Mouse (Mus musculus) myocyte (in vitro differentiated cells): ENCODE results near the gene Bcl7b. TPM values are rescaled to one million over a fixed set of nuclear protein-coding genes. Genes with fewer than 3 reads are reported as not detected.

ENCODE experiments used
- H3K27me3 ChIP-seq: one replicate; pipeline ENCODE4 v1.6.1; 2011; ENCODE audit not compliant: control insufficient read depth, insufficient read depth, insufficient read length
- H3K36me3 ChIP-seq: one replicate; pipeline ENCODE4 v1.6.1; 2011; ENCODE audit not compliant: control insufficient read depth, insufficient read depth
- H3K4me2 ChIP-seq: one replicate; pipeline ENCODE4 v1.6.1; 2011; ENCODE audit warnings: low read depth, control low read depth
- H3K4me3 ChIP-seq: one replicate; pipeline ENCODE4 v1.5.1; 2011; ENCODE audit warnings: mild to moderate bottlenecking, control low read depth, moderate library complexity
- H3K79me2 ChIP-seq: one replicate; pipeline ENCODE4 v1.6.1; 2011; ENCODE audit not compliant: control insufficient read depth, insufficient read depth
- H3ac ChIP-seq: one replicate; pipeline ENCODE4 v1.6.1; 2011; ENCODE audit not compliant: control insufficient read depth, insufficient read length
- CEBPB ChIP-seq: IDR thresholded peaks from 2 replicates; pipeline ENCODE4 v1.6.1; 2011; ENCODE audit warnings: mild to moderate bottlenecking, moderate library complexity; ENCODE audit not compliant: poor library complexity, insufficient read depth, severe bottlenecking
- E2F4 ChIP-seq: IDR thresholded peaks from one replicate; pipeline ENCODE4 v1.6.1; 2011; ENCODE audit warnings: mild to moderate bottlenecking, control low read depth, moderate library complexity; ENCODE audit not compliant: insufficient read depth
- MAX ChIP-seq: IDR thresholded peaks from one replicate; pipeline ENCODE4 v1.6.1; 2011; ENCODE audit warnings: low read depth, mild to moderate bottlenecking, control low read depth
- MYOD1 ChIP-seq, 3 experiments: IDR thresholded peaks; one replicate each; pipeline ENCODE4 v1.6.1; 2011; ENCODE audit warnings: control low read depth in 2 of 3, low read depth in 2 of 3, mild to moderate bottlenecking in 2 of 3, moderate library complexity in 1 of 3; ENCODE audit not compliant: insufficient read length in 2 of 3, control insufficient read depth in 1 of 3
- MYOG ChIP-seq, 3 experiments: IDR thresholded peaks; one replicate each; pipeline ENCODE4 v1.6.1; 2011; ENCODE audit warnings: control low read depth in 2 of 3, low read depth in 2 of 3, mild to moderate bottlenecking in 2 of 3; ENCODE audit not compliant: insufficient read length in 2 of 3, control insufficient read depth in 1 of 3, insufficient read depth in 1 of 3
- POLR2A ChIP-seq: IDR thresholded peaks from one replicate; pipeline ENCODE4 v1.6.1; 2011; ENCODE audit warnings: low read depth, mild to moderate bottlenecking, control low read depth, moderate library complexity; ENCODE audit not compliant: insufficient read length
- POLR2AphosphoS2 ChIP-seq: IDR thresholded peaks from one replicate; pipeline ENCODE4 v1.6.1; 2011; ENCODE audit warnings: low read depth, control low read depth; ENCODE audit not compliant: insufficient read length
- REST ChIP-seq: IDR thresholded peaks from one replicate; pipeline ENCODE4 v1.6.1; 2011; ENCODE audit warnings: mild to moderate bottlenecking, control low read depth, moderate library complexity; ENCODE audit not compliant: insufficient read depth, insufficient read length
- SRF ChIP-seq: IDR thresholded peaks from one replicate; pipeline ENCODE4 v1.6.1; 2011; ENCODE audit warnings: low read depth; ENCODE audit not compliant: control insufficient read depth, insufficient read length
- TCF12 ChIP-seq: IDR thresholded peaks from one replicate; pipeline ENCODE4 v1.6.1; 2011; ENCODE audit warnings: mild to moderate bottlenecking, control low read depth; ENCODE audit not compliant: poor library complexity, insufficient read depth, severe bottlenecking
- TCF3 ChIP-seq: IDR thresholded peaks from one replicate; pipeline ENCODE4 v1.6.1; 2011; ENCODE audit warnings: low read depth, control low read depth; ENCODE audit not compliant: insufficient read length
- USF1 ChIP-seq: IDR thresholded peaks from one replicate; pipeline ENCODE4 v1.6.1; 2011; ENCODE audit warnings: low read depth, mild to moderate bottlenecking, control low read depth, moderate library complexity
- polyA plus RNA-seq: library from polyadenylated mRNA; unstranded; fragments of >200 nt; fragmentation: generic; extraction: Trizol; gene quantifications from one replicate; pipeline ENCODE4 v1.2.1, GENCODE M21; 2012; ENCODE audit warnings: missing spikeins

The Bcl7b gene
- 37.3 TPM for polyA plus RNA-seq

DNA sequence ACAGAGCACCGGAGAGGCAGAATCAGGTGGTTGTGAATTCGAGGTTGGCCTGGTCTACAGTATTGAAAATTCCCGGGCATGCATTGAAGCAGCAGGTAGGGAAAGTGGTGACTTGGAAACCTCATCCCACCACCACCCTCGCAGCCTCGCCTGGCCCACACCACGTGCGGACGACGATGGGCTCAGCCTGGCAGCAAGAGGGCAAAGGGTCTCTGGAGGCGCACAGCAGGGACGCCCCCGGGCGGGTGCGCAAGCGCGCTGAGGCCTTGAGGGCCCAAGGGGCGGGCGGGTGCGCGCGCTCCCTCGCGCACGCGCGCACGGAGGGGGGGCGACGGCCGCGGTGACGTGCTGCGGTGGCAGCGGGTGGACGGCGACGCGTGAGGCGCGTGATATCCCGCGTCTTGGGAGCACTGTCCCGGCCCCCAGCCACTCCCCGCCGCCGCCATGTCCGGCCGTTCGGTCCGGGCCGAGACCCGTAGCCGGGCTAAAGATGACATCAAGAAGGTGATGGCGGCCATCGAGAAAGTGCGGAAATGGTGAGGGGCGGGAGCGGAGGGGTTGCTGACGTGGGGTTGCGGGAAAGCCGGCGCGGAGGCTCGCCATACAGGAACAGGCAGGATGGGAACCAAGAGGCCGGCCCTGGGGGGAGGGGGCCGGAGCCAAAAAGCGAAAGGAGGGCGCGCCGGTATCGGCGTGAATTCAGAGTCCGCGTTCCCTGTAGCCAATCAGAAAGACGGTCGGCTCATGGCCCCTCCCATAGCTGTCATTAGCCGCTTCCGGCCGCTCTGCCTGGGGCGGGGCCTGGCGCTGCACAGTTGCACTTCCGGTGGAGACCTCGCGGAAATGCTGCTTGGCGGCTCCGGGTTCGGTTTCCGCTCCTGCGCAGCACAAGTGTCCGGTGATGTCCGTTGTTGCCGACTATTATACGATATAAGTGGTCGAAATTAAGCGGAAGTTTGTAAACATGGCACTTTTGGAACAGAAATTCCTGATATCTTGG lies at the start of gene Bcl7b:
Bcl7b (plus strand) TSS at position 221 of the 1,000 bp plus-strand sequence.
- peak within 1 kb of the TSS; percentile 87 for H3K4me2 ChIP-seq
- TF ChIP-seq POLR2AphosphoS2 (peak; percentile 91), MAX (peak; percentile 49), MYOG (IDR thresholded peaks at IDR 0.05; ENCODE audit: control insufficient read depth in 1 of 3, insufficient read depth in 1 of 3, insufficient read length in 2 of 3, low read depth in 2 of 3) (peak in 1 of 3 experiments; percentile 7), TCF3 (no peak), CEBPB (no peak), REST (peak; percentile 19), POLR2A (peak; percentile 81), SRF (peak; percentile 62)
- H3K27me3 ChIP-seq, result no peaks in the 10 kb centered on the region
- peaks cover 17% of the 10 kb centered on the region for H3K79me2 ChIP-seq
- H3K36me3 ChIP-seq, result no peaks in the 10 kb centered on the region
- H3ac ChIP-seq, result peak within 1 kb of the TSS; percentile 96
- H3K4me3 ChIP-seq, result peak within 1 kb of the TSS; percentile 62

DNA sequence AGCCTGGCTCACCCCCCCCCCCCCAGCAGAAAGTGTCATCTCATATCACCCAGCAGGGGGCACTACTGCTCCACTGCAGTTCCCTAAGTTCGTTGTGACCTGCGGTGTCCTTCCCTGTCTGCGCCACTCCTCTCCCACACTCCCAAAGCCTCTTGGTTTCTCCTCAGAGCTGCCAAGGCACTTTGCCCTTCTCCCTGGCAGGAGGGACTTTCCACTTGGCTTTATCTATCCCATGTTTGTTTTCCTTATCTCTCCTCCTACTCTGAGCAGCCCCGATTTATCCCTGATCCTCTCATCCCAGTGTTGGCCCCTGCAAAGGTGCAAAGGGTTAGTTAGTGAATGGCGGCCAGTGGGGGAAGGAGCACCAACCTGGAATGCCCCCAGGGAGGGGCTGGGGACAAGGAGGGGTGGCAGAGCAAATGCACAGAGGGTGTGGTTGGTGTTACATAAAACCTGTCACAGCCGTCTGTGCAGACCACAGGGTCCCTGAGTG lies 49.4 kb upstream of the Bcl7b start:
- Histone ChIP-seq H3K27me3 (peaks cover 18% of the 10 kb centered on the region), H3K4me2 (peak overlapping the region; percentile 59), H3ac (no peak overlapping the region), H3K4me3 (no peak overlapping the region), H3K79me2 (no peaks in the 10 kb centered on the region), H3K36me3 (no peaks in the 10 kb centered on the region)
- TF ChIP-seq REST (no peak), CEBPB (no peak), MAX (no peak), E2F4 (no peak), TCF3 (no peak), POLR2AphosphoS2 (no peak), MYOD1 (IDR thresholded peaks at IDR 0.05; ENCODE audit: control insufficient read depth in 1 of 3, insufficient read length in 2 of 3, low read depth in 2 of 3) (no peak), POLR2A (no peak), TCF12 (no peak), USF1 (no peak), MYOG (IDR thresholded peaks at IDR 0.05; ENCODE audit: control insufficient read depth in 1 of 3, insufficient read depth in 1 of 3, insufficient read length in 2 of 3, low read depth in 2 of 3) (no peak), SRF (no peak)

DNA sequence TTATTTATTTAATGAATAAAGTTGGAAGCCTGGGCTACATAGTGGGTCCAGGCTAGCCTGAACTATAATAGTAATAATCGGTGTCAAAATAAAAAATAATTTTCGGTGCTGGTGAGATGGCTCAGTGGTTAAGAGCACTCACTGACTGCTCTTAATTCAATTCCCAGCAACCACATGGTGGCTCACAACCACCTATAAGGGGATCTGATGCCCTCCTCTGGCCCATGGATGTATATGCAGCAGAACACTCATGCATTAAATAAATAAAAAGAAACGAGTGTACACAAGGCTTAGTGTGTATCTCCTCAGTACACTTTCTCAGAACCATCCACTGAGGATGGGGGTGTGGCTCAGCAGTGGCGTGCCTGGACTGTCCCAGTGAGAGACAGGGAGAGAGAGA lies 47.3 kb upstream of the Bcl7b start:
- Histone ChIP-seq H3K36me3 (no peaks in the 10 kb centered on the region), H3K79me2 (no peaks in the 10 kb centered on the region), H3K4me3 (no peak overlapping the region), H3ac (no peak overlapping the region), H3K4me2 (no peak overlapping the region), H3K27me3 (peaks cover 37% of the 10 kb centered on the region)
- no peak for TF ChIP-seq TCF3
- TF ChIP-seq TCF12, result no peak
- no peak for TF ChIP-seq MYOD1 (IDR thresholded peaks at IDR 0.05; ENCODE audit: control insufficient read depth in 1 of 3, insufficient read length in 2 of 3, low read depth in 2 of 3)
- no peak for TF ChIP-seq CEBPB

DNA sequence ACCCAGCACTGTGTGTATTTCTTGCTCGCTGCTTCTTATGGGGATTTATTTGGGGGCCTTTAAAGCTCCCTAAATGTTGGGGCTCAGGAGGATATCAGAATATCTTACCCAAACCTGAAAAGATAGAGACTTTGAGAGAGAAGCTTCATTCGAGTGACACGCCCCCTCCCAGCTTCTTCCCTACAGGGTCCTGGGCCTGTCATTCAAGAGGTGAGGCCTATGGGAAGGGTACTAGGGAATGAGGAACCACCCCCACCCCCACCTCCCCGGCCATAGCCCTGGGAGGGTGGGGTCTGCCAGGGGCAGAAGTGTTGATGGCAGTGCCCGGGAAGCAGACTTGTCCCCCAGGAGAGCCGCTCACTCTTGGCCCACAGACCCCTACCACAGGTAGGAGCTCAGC lies 42.0 kb upstream of the Bcl7b start:
- no peak overlapping the region for H3K4me2 ChIP-seq
- no peaks in the 10 kb centered on the region for H3K36me3 ChIP-seq
- H3ac ChIP-seq, result no peak overlapping the region
- TF ChIP-seq CEBPB, result no peak
- no peak for TF ChIP-seq SRF
- no peak for TF ChIP-seq MYOD1 (IDR thresholded peaks at IDR 0.05; ENCODE audit: control insufficient read depth in 1 of 3, insufficient read length in 2 of 3, low read depth in 2 of 3)
- no peak for TF ChIP-seq POLR2A
- no peak for TF ChIP-seq TCF12
- no peak for TF ChIP-seq E2F4
- no peak for TF ChIP-seq REST
- TF ChIP-seq MAX, result no peak
- no peak for TF ChIP-seq POLR2AphosphoS2
- no peak for TF ChIP-seq MYOG (IDR thresholded peaks at IDR 0.05; ENCODE audit: control insufficient read depth in 1 of 3, insufficient read depth in 1 of 3, insufficient read length in 2 of 3, low read depth in 2 of 3)
- TF ChIP-seq TCF3, result no peak
- TF ChIP-seq USF1, result no peak
- H3K27me3 ChIP-seq, result peaks cover 55% of the 10 kb centered on the region
- no peaks in the 10 kb centered on the region for H3K79me2 ChIP-seq
- no peak overlapping the region for H3K4me3 ChIP-seq
